Mouse (Mus musculus): Measurements from ENCODE around the gene Cby3. TPM values are rescaled to one million over a fixed set of nuclear protein-coding genes. Genes with fewer than 3 reads are reported as not detected.

Cby3 gene
- polyA plus RNA-seq, 2 experiments, result 0.16 to 0.47 TPM

DNA sequence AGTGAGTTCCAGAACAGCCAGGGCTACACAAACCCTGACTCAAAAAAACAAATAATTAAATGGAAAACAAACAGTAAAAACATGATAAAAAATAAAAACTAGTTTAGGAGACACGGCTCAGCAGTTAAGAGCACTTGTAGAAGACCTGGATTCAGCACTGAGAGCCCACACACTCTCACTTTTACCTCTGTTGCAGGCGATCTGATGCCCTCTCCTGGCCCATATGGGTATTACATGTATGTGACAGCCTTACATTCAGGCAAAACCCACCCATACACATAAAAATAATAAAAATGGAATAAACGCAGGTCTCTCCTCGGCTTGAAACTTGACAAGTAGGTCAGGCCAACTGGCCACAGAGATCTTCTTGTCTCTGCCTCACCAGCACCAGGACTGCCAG is 10.3 kb downstream of the Cby3 start:
- Histone ChIP-seq H3K4me3 (replicated peaks; ENCODE audit: low read length) (no peak overlapping the region), H3K4me1 (ENCODE audit: control insufficient read depth, insufficient read depth, low read length) (no peaks in the 10 kb centered on the region), H3K36me3 (ENCODE audit: control insufficient read depth, insufficient read depth, low read length) (no peaks in the 10 kb centered on the region), H3K27ac (replicated peaks; ENCODE audit: low read depth, low read length) (no peak overlapping the region), H3K9ac (ENCODE audit: low read depth, low read length, severe bottlenecking) (no peak overlapping the region), H3K4me2 (replicated peaks; ENCODE audit: low read depth, low read length, severe bottlenecking) (no peak overlapping the region), H3K9me3 (ENCODE audit: control insufficient read depth, low read length) (no peaks in the 10 kb centered on the region), H3K27me3 (ENCODE audit: control insufficient read depth, insufficient read depth, low read length) (no peaks in the 10 kb centered on the region)
- DNase-seq (ENCODE audit: low spot score) (peak; percentile 80), ATAC-seq (ENCODE audit: low FRiP score, low read depth) (peak; percentile 60)
- TF ChIP-seq POLR2A (IDR thresholded peaks at IDR 0.05; ENCODE audit: borderline replicate concordance, extremely low read depth, insufficient read depth, insufficient read length), result no peak
- 5% methylated on average over 4 of the region's 4 CpGs for WGBS

DNA sequence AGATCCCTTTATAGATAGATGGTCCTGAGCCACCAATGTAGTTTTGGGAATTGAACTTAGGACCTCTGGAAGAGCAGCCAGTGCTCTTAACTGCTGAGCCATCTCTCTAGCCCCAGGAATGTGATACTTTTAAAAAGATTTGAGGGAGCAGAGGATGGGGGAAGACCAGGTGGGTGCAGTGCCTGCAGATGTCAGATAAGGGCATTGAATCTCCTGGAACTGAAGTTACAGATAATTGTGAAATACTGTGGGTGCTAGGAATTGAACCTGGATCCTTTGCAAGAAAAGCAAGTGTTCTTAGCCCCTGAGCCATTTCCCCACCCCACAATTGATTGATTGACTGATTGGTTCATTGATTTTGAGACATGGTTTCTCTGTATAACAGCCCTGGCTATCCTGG is 11.1 kb downstream of the Cby3 start:
- no peak for DNase-seq (ENCODE audit: low spot score)
- Histone ChIP-seq H3K27me3 (ENCODE audit: control insufficient read depth, insufficient read depth, low read length) (no peaks in the 10 kb centered on the region), H3K4me1 (ENCODE audit: control insufficient read depth, insufficient read depth, low read length) (no peaks in the 10 kb centered on the region), H3K36me3 (ENCODE audit: control insufficient read depth, insufficient read depth, low read length) (no peaks in the 10 kb centered on the region), H3K4me3 (replicated peaks; ENCODE audit: low read length) (no peak overlapping the region), H3K9ac (ENCODE audit: low read depth, low read length, severe bottlenecking) (no peak overlapping the region), H3K9me3 (ENCODE audit: control insufficient read depth, low read length) (no peaks in the 10 kb centered on the region), H3K27ac (replicated peaks; ENCODE audit: low read depth, low read length) (no peak overlapping the region), H3K4me2 (replicated peaks; ENCODE audit: low read depth, low read length, severe bottlenecking) (no peak overlapping the region)
- no peak for ATAC-seq (ENCODE audit: low FRiP score, low read depth)
- no peak for TF ChIP-seq POLR2A (IDR thresholded peaks at IDR 0.05; ENCODE audit: borderline replicate concordance, extremely low read depth, insufficient read depth, insufficient read length)

DNA sequence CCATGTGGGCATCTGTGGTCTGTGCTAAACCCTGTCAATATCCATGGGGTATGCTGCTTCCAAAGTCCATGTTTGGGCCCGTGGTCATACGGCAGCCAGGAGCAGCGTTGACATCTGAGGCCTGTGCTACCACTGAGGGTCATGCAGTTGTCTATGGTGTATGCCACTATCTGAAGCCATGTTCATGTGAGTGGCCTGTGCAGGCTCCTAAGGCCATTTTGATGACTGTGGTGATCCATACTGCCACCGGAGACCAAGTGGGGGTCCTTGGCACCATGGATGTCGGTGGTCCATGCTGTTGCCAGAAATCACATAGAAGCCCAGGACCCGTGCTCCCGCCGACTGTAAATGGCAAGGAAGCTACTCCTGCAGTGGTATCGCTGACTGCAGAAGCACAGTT is 13.3 kb downstream of the Cby3 start:
- Histone ChIP-seq H3K4me3 (replicated peaks; ENCODE audit: low read length) (no peak overlapping the region), H3K9ac (ENCODE audit: low read depth, low read length, severe bottlenecking) (no peak overlapping the region), H3K27me3 (ENCODE audit: control insufficient read depth, insufficient read depth, low read length) (no peaks in the 10 kb centered on the region), H3K36me3 (ENCODE audit: control insufficient read depth, insufficient read depth, low read length) (no peaks in the 10 kb centered on the region), H3K9me3 (ENCODE audit: control insufficient read depth, low read length) (no peaks in the 10 kb centered on the region), H3K27ac (replicated peaks; ENCODE audit: low read depth, low read length) (no peak overlapping the region), H3K4me1 (ENCODE audit: control insufficient read depth, insufficient read depth, low read length) (no peaks in the 10 kb centered on the region), H3K4me2 (replicated peaks; ENCODE audit: low read depth, low read length, severe bottlenecking) (no peak overlapping the region)
- TF ChIP-seq POLR2A (IDR thresholded peaks at IDR 0.05; ENCODE audit: borderline replicate concordance, extremely low read depth, insufficient read depth, insufficient read length), result no peak
- 94% methylated on average over 9 of the region's 9 CpGs for WGBS
- DNase-seq (ENCODE audit: low spot score), result no peak
- ATAC-seq (ENCODE audit: low FRiP score, low read depth), result no peak

DNA sequence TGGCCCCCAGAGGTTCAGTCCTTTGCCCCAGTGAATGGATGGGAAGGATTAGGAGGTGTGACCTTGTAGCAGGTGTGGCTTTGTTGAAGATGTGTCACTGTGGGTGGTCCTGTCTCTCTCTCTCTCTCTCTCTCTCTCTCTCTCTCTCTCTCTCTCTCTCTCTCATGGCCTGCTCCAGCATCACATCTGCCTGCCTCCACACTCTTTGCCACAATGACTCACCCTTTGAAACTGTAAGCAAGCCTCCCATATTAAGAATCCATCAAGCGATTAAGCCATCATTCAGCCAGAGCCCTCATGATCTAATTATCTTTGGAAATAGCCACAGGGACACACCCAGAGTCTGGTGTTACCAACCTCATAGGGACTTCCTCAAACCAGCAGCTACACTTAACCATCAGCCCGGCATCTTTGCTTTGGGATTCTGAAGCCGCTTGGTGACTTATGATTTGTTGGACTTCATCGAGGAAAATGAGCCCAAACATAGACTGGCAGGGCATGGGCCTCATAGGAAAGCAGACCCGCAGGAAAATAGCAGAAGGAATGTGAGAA is 15.2 kb downstream of the Cby3 start:
- Histone ChIP-seq H3K4me3 (replicated peaks; ENCODE audit: low read length) (no peak overlapping the region), H3K9me3 (ENCODE audit: control insufficient read depth, low read length) (no peaks in the 10 kb centered on the region), H3K27ac (replicated peaks; ENCODE audit: low read depth, low read length) (no peak overlapping the region), H3K27me3 (ENCODE audit: control insufficient read depth, insufficient read depth, low read length) (no peaks in the 10 kb centered on the region), H3K4me1 (ENCODE audit: control insufficient read depth, insufficient read depth, low read length) (no peaks in the 10 kb centered on the region), H3K4me2 (replicated peaks; ENCODE audit: low read depth, low read length, severe bottlenecking) (no peak overlapping the region), H3K36me3 (ENCODE audit: control insufficient read depth, insufficient read depth, low read length) (no peaks in the 10 kb centered on the region), H3K9ac (ENCODE audit: low read depth, low read length, severe bottlenecking) (no peak overlapping the region)
- TF ChIP-seq POLR2A (IDR thresholded peaks at IDR 0.05; ENCODE audit: borderline replicate concordance, extremely low read depth, insufficient read depth, insufficient read length), result no peak
- DNase-seq (ENCODE audit: low spot score), result no peak
- no peak for ATAC-seq (ENCODE audit: low FRiP score, low read depth)
- 87% methylated on average over 5 of the region's 5 CpGs for WGBS

DNA sequence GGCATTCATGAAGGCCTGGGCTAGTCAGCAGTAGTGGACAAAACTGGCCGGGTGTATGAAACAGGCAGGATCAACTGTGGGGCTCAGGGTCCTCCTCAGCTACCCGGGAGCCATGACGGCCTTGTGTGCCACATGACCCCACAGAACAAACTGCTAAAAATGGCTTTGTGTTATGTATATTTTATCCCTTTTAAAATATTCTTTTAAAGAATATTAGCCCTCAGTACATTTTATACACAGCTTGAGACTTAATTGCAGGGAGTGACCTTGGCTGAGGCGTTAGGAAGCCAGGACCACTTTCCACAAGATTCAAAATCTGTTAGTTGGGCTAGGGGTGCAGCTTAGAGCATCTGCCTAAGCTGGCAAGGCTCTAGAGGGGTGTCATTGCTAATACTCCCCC is 16.7 kb downstream of the Cby3 start:
- H3K27ac ChIP-seq (replicated peaks; ENCODE audit: low read depth, low read length), result no peak overlapping the region
- no peak for TF ChIP-seq POLR2A (IDR thresholded peaks at IDR 0.05; ENCODE audit: borderline replicate concordance, extremely low read depth, insufficient read depth, insufficient read length)
- no peaks in the 10 kb centered on the region for H3K36me3 ChIP-seq (ENCODE audit: control insufficient read depth, insufficient read depth, low read length)
- peak overlapping the region; percentile 52 for H3K9ac ChIP-seq (ENCODE audit: low read depth, low read length, severe bottlenecking)
- peak overlapping the region; percentile 31 for H3K4me3 ChIP-seq (replicated peaks; ENCODE audit: low read length)
- WGBS, result 55% methylated on average over 4 of the region's 4 CpGs
- no peaks in the 10 kb centered on the region for H3K4me1 ChIP-seq (ENCODE audit: control insufficient read depth, insufficient read depth, low read length)
- peak overlapping the region; percentile 56 for H3K4me2 ChIP-seq (replicated peaks; ENCODE audit: low read depth, low read length, severe bottlenecking)
- H3K27me3 ChIP-seq (ENCODE audit: control insufficient read depth, insufficient read depth, low read length), result no peaks in the 10 kb centered on the region
- no peak for DNase-seq (ENCODE audit: low spot score)
- ATAC-seq (ENCODE audit: low FRiP score, low read depth), result no peak
- H3K9me3 ChIP-seq (ENCODE audit: control insufficient read depth, low read length), result no peaks in the 10 kb centered on the region

DNA sequence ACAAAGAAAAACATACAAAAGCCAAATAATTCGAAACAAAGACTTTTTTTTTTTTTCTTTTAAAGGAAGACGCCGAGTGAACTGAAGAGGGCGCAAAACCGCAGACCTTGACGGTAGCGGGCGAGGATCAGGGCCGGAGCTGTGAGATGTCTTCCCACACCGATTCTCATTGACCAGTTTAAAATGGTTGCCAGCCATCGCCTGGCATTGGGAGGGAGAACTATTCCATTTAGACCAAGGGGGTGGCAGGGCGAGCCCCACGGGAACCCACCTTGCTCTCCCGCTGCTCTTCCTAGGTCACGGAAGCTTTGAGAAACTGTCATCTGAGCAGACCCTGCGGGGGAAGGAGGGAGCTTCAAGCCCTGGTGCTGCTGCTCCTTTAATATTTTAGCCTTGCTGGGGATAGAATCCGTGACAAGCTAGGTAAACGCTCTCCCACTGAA is 17.2 kb downstream of the Cby3 start:
- Histone ChIP-seq H3K27me3 (ENCODE audit: control insufficient read depth, insufficient read depth, low read length) (no peaks in the 10 kb centered on the region), H3K4me1 (ENCODE audit: control insufficient read depth, insufficient read depth, low read length) (peaks cover 4% of the 10 kb centered on the region; the same call in 1 of the 2 replicates), H3K4me3 (replicated peaks; ENCODE audit: low read length) (peak overlapping the region; percentile 31), H3K9ac (ENCODE audit: low read depth, low read length, severe bottlenecking) (peak overlapping the region; percentile 52), H3K9me3 (ENCODE audit: control insufficient read depth, low read length) (no peaks in the 10 kb centered on the region), H3K4me2 (replicated peaks; ENCODE audit: low read depth, low read length, severe bottlenecking) (peak overlapping the region; percentile 56), H3K27ac (replicated peaks; ENCODE audit: low read depth, low read length) (no peak overlapping the region), H3K36me3 (ENCODE audit: control insufficient read depth, insufficient read depth, low read length) (no peaks in the 10 kb centered on the region)
- DNase-seq (ENCODE audit: low spot score) (peak; percentile 71), ATAC-seq (ENCODE audit: low FRiP score, low read depth) (peak; percentile 62; the same call in 1 of the 2 replicates)
- 4% methylated on average over 18 of the region's 18 CpGs for WGBS
- 0 out of 2 replicates have a peak, but pooled peaks have one; percentile 29 for TF ChIP-seq POLR2A (IDR thresholded peaks at IDR 0.05; ENCODE audit: borderline replicate concordance, extremely low read depth, insufficient read depth, insufficient read length)
